Mouse (Mus musculus) myocyte (in vitro differentiated cells): ENCODE results near the gene Olfr1395. TPM values are rescaled to one million over a fixed set of nuclear protein-coding genes. Genes with fewer than 3 reads are reported as not detected.
"Not testable (repeated sequence)": the region's sequence is repeated elsewhere in the genome, so short reads cannot be mapped to it uniquely, and the experiment has no call there.

Source experiments
- H3K27me3 ChIP-seq: one replicate; pipeline ENCODE4 v1.6.1; 2011; ENCODE audit not compliant: control insufficient read depth, insufficient read depth, insufficient read length
- H3K36me3 ChIP-seq: one replicate; pipeline ENCODE4 v1.6.1; 2011; ENCODE audit not compliant: control insufficient read depth, insufficient read depth
- H3K4me2 ChIP-seq: one replicate; pipeline ENCODE4 v1.6.1; 2011; ENCODE audit warnings: low read depth, control low read depth
- H3K4me3 ChIP-seq: one replicate; pipeline ENCODE4 v1.5.1; 2011; ENCODE audit warnings: mild to moderate bottlenecking, control low read depth, moderate library complexity
- H3K79me2 ChIP-seq: one replicate; pipeline ENCODE4 v1.6.1; 2011; ENCODE audit not compliant: control insufficient read depth, insufficient read depth
- H3ac ChIP-seq: one replicate; pipeline ENCODE4 v1.6.1; 2011; ENCODE audit not compliant: control insufficient read depth, insufficient read length
- CEBPB ChIP-seq: IDR thresholded peaks from 2 replicates; pipeline ENCODE4 v1.6.1; 2011; ENCODE audit warnings: mild to moderate bottlenecking, moderate library complexity; ENCODE audit not compliant: poor library complexity, insufficient read depth, severe bottlenecking
- E2F4 ChIP-seq: IDR thresholded peaks from one replicate; pipeline ENCODE4 v1.6.1; 2011; ENCODE audit warnings: mild to moderate bottlenecking, control low read depth, moderate library complexity; ENCODE audit not compliant: insufficient read depth
- MAX ChIP-seq: IDR thresholded peaks from one replicate; pipeline ENCODE4 v1.6.1; 2011; ENCODE audit warnings: low read depth, mild to moderate bottlenecking, control low read depth
- MYOD1 ChIP-seq, 3 experiments: IDR thresholded peaks; one replicate each; pipeline ENCODE4 v1.6.1; 2011; ENCODE audit warnings: control low read depth in 2 of 3, low read depth in 2 of 3, mild to moderate bottlenecking in 2 of 3, moderate library complexity in 1 of 3; ENCODE audit not compliant: insufficient read length in 2 of 3, control insufficient read depth in 1 of 3
- MYOG ChIP-seq, 3 experiments: IDR thresholded peaks; one replicate each; pipeline ENCODE4 v1.6.1; 2011; ENCODE audit warnings: control low read depth in 2 of 3, low read depth in 2 of 3, mild to moderate bottlenecking in 2 of 3; ENCODE audit not compliant: insufficient read length in 2 of 3, control insufficient read depth in 1 of 3, insufficient read depth in 1 of 3
- POLR2A ChIP-seq: IDR thresholded peaks from one replicate; pipeline ENCODE4 v1.6.1; 2011; ENCODE audit warnings: low read depth, mild to moderate bottlenecking, control low read depth, moderate library complexity; ENCODE audit not compliant: insufficient read length
- POLR2AphosphoS2 ChIP-seq: IDR thresholded peaks from one replicate; pipeline ENCODE4 v1.6.1; 2011; ENCODE audit warnings: low read depth, control low read depth; ENCODE audit not compliant: insufficient read length
- REST ChIP-seq: IDR thresholded peaks from one replicate; pipeline ENCODE4 v1.6.1; 2011; ENCODE audit warnings: mild to moderate bottlenecking, control low read depth, moderate library complexity; ENCODE audit not compliant: insufficient read depth, insufficient read length
- SRF ChIP-seq: IDR thresholded peaks from one replicate; pipeline ENCODE4 v1.6.1; 2011; ENCODE audit warnings: low read depth; ENCODE audit not compliant: control insufficient read depth, insufficient read length
- TCF12 ChIP-seq: IDR thresholded peaks from one replicate; pipeline ENCODE4 v1.6.1; 2011; ENCODE audit warnings: mild to moderate bottlenecking, control low read depth; ENCODE audit not compliant: poor library complexity, insufficient read depth, severe bottlenecking
- TCF3 ChIP-seq: IDR thresholded peaks from one replicate; pipeline ENCODE4 v1.6.1; 2011; ENCODE audit warnings: low read depth, control low read depth; ENCODE audit not compliant: insufficient read length
- USF1 ChIP-seq: IDR thresholded peaks from one replicate; pipeline ENCODE4 v1.6.1; 2011; ENCODE audit warnings: low read depth, mild to moderate bottlenecking, control low read depth, moderate library complexity
- polyA plus RNA-seq: library from polyadenylated mRNA; unstranded; fragments of >200 nt; fragmentation: generic; extraction: Trizol; gene quantifications from one replicate; pipeline ENCODE4 v1.2.1, GENCODE M21; 2012; ENCODE audit warnings: missing spikeins

Gene Olfr1395
- polyA plus RNA-seq, 1 experiment: not detected

- H3K4me3 ChIP-seq: no peak overlapping the region
- no peaks in the 10 kb centered on the region for H3K79me2 ChIP-seq
- H3K27me3 ChIP-seq: peaks cover 33% of the 10 kb centered on the region
These were observed 27.0 kb downstream of the Olfr1395 start for GRCm38 (mm10) chr11:49168839-49169611.

GRCm38 (mm10) chr11:49170576-49170975 is 28.5 kb downstream of the Olfr1395 start:
- no peaks in the 10 kb centered on the region for H3K79me2 ChIP-seq
- H3ac ChIP-seq: no peak overlapping the region
- H3K4me3 ChIP-seq: no peak overlapping the region
- H3K4me2 ChIP-seq: no peak overlapping the region
- H3K36me3 ChIP-seq: no peaks in the 10 kb centered on the region
- H3K27me3 ChIP-seq: peaks cover 44% of the 10 kb centered on the region
- no peak for TF ChIP-seq POLR2AphosphoS2
- TF ChIP-seq TCF3: no peak
- TF ChIP-seq REST: no peak
- TF ChIP-seq CEBPB: no peak
- no peak for TF ChIP-seq MYOG (IDR thresholded peaks at IDR 0.05; ENCODE audit: control insufficient read depth in 1 of 3, insufficient read depth in 1 of 3, insufficient read length in 2 of 3, low read depth in 2 of 3)
- no peak for TF ChIP-seq E2F4
- no peak for TF ChIP-seq MYOD1 (IDR thresholded peaks at IDR 0.05; ENCODE audit: control insufficient read depth in 1 of 3, insufficient read length in 2 of 3, low read depth in 2 of 3)
- no peak for TF ChIP-seq MAX
- TF ChIP-seq SRF: no peak
- TF ChIP-seq USF1: no peak
- TF ChIP-seq POLR2A: no peak
- TF ChIP-seq TCF12: no peak

More at GRCm38 (mm10) chr11:49168839-49169611, 27.0 kb downstream of the Olfr1395 start:
- H3K4me2 ChIP-seq: no peak overlapping the region
- no peak overlapping the region for H3ac ChIP-seq
- TF ChIP-seq MAX (no peak), CEBPB (no peak), TCF3 (no peak), MYOD1 (IDR thresholded peaks at IDR 0.05; ENCODE audit: control insufficient read depth in 1 of 3, insufficient read length in 2 of 3, low read depth in 2 of 3) (no peak), TCF12 (no peak), MYOG (IDR thresholded peaks at IDR 0.05; ENCODE audit: control insufficient read depth in 1 of 3, insufficient read depth in 1 of 3, insufficient read length in 2 of 3, low read depth in 2 of 3) (no peak), REST (no peak), POLR2A (no peak), SRF (no peak), USF1 (no peak)
- H3K36me3 ChIP-seq: no peaks in the 10 kb centered on the region

- H3K4me3 ChIP-seq: no peak overlapping the region
- H3K36me3 ChIP-seq: no peaks in the 10 kb centered on the region
- no peaks in the 10 kb centered on the region for H3K79me2 ChIP-seq
- TF ChIP-seq REST: no peak
- no peak for TF ChIP-seq SRF
- H3ac ChIP-seq: no peak overlapping the region
- H3K4me2 ChIP-seq: no peak overlapping the region
- peaks cover 29% of the 10 kb centered on the region for H3K27me3 ChIP-seq
These were observed 33.3 kb downstream of the Olfr1395 start for GRCm38 (mm10) chr11:49175345-49175744.

- not testable (repeated sequence) for H3K4me3 ChIP-seq, H3K4me2 ChIP-seq, H3K79me2 ChIP-seq
These were observed 34.1 kb downstream of the Olfr1395 start for GRCm38 (mm10) chr11:49176047-49176779.

GRCm38 (mm10) chr11:49183172-49183571 is 41.1 kb downstream of the Olfr1395 start:
- no peak overlapping the region for H3K4me3 ChIP-seq
- H3K4me2 ChIP-seq: no peak overlapping the region
- no peaks in the 10 kb centered on the region for H3K36me3 ChIP-seq
- no peaks in the 10 kb centered on the region for H3K79me2 ChIP-seq
- H3K27me3 ChIP-seq: peaks cover 25% of the 10 kb centered on the region
- TF ChIP-seq SRF (no peak), TCF3 (no peak), MYOD1 (IDR thresholded peaks at IDR 0.05; ENCODE audit: control insufficient read depth in 1 of 3, insufficient read length in 2 of 3, low read depth in 2 of 3) (no peak), TCF12 (no peak), E2F4 (no peak), POLR2AphosphoS2 (no peak), MAX (no peak), CEBPB (no peak), POLR2A (no peak), MYOG (IDR thresholded peaks at IDR 0.05; ENCODE audit: control insufficient read depth in 1 of 3, insufficient read depth in 1 of 3, insufficient read length in 2 of 3, low read depth in 2 of 3) (no peak), USF1 (no peak), REST (no peak)
- H3ac ChIP-seq: no peak overlapping the region

More at GRCm38 (mm10) chr11:49176047-49176779, 34.1 kb downstream of the Olfr1395 start:
- H3ac ChIP-seq, H3K36me3 ChIP-seq: not testable (repeated sequence)
- peaks cover 24% of the 10 kb centered on the region for H3K27me3 ChIP-seq
